Mouse (Mus musculus) bone marrow, adult 2 months (tissue): ENCODE results near the gene H2-K1. TPM values are rescaled to one million over a fixed set of nuclear protein-coding genes. Genes with fewer than 3 reads are reported as not detected.

Source experiments
- H3K27ac ChIP-seq: fragments of 200-500 bp; 2 replicates; pipeline ENCODE4 v1.5.1; 2012; ENCODE audit warnings: low read depth, mild to moderate bottlenecking, control low read depth, inconsistent platforms, low read length; ENCODE audit not compliant: control insufficient read depth, poor library complexity, insufficient read depth
- H3K4me1 ChIP-seq: fragments of 200-500 bp; 2 replicates; pipeline ENCODE4 v1.6.1; 2011; ENCODE audit warnings: low read length; ENCODE audit not compliant: control insufficient read depth, insufficient read depth
- H3K4me3 ChIP-seq: fragments of 200-500 bp; replicated peaks from 2 replicates; pipeline ENCODE3; 2011; ENCODE audit warnings: mild to moderate bottlenecking, low read depth, low read length, control low read depth; ENCODE audit not compliant: control insufficient read depth
- CTCF ChIP-seq: fragments of 200-500 bp; IDR thresholded peaks from 2 replicates; pipeline ENCODE4 v1.5.1; 2011; ENCODE audit warnings: low read length, control low read depth; ENCODE audit not compliant: control insufficient read depth, insufficient read depth
- POLR2A ChIP-seq: fragments of 200-500 bp; IDR thresholded peaks from 2 replicates; pipeline ENCODE4 v1.6.1; 2011; ENCODE audit warnings: low read depth, mild to moderate bottlenecking, control low read depth, low read length, borderline replicate concordance; ENCODE audit not compliant: control insufficient read depth
- WGBS: fragments of 180-500 bp; shearing (Covaris S2); methylation state at CpG from one replicate; pipeline ENCODE4 v1.1.7; 2018; 5-methylcytosine and 5-hydroxymethylcytosine counted together
- polyA plus RNA-seq: library from polyadenylated mRNA; stranded (reverse); fragments of >200 nt; gene quantifications from 2 replicates; pipeline ENCODE4 v1.2.4, GENCODE M21; 2011; ENCODE audit warnings: low replicate concordance; ENCODE audit not compliant: missing spikeins, insufficient read depth, insufficient read length

Gene H2-K1
- polyA plus RNA-seq: 698 and 1,240 TPM in 2 replicates

- H3K27ac ChIP-seq: peak within 1 kb of the TSS; percentile 90
- peak within 1 kb of the TSS; percentile 76 for H3K4me3 ChIP-seq
- under 1% methylated on average over 30 of the region's 30 CpGs for WGBS
- H3K4me1 ChIP-seq: no peaks in the 10 kb centered on the region; the same call in 1 of the 2 replicates
- TF ChIP-seq POLR2A: peak; percentile 100
- 0 out of 2 replicates have a peak, but pooled peaks have one; percentile 1 for TF ChIP-seq CTCF
These were observed at the start of gene H2-K1 for GRCm38 (mm10) chr17:34000150-34000537. H2-K1 (minus strand) TSS chr17:34000347.

- H3K27ac ChIP-seq: peak overlapping the region; percentile 32; the same call in 1 of the 2 replicates
- H3K4me3 ChIP-seq: no peak overlapping the region
- 14% methylated on average over 5 of the region's 5 CpGs for WGBS
- TF ChIP-seq CTCF (no peak), POLR2A (no peak)
- H3K4me1 ChIP-seq: no peaks in the 10 kb centered on the region; the same call in 1 of the 2 replicates
These were observed 47.4 kb upstream of the H2-K1 start for GRCm38 (mm10) chr17:34047404-34048050.

GRCm38 (mm10) chr17:34045941-34046340 is 45.8 kb upstream of the H2-K1 start:
- H3K4me1 ChIP-seq: no peaks in the 10 kb centered on the region; the same call in 1 of the 2 replicates
- no peak overlapping the region for H3K4me3 ChIP-seq
- WGBS: 86% methylated on average over 14 of the region's 14 CpGs
- H3K27ac ChIP-seq: no peak overlapping the region
- TF ChIP-seq CTCF: no peak
- TF ChIP-seq POLR2A: no peak

- Histone ChIP-seq H3K4me3 (no peak overlapping the region), H3K27ac (no peak overlapping the region), H3K4me1 (no peaks in the 10 kb centered on the region)
- no peak for TF ChIP-seq POLR2A
- no peak for TF ChIP-seq CTCF
- WGBS: 28% methylated on average over 17 of the region's 17 CpGs
These were observed 39.7 kb upstream of the H2-K1 start for GRCm38 (mm10) chr17:34039562-34040450.

- TF ChIP-seq POLR2A (no peak), CTCF (no peak)
- Histone ChIP-seq H3K4me1 (no peaks in the 10 kb centered on the region), H3K4me3 (no peak within 1 kb of the TSS), H3K27ac (no peak within 1 kb of the TSS)
- 15% methylated on average over 28 of the region's 28 CpGs for WGBS
These were observed 38.9 kb upstream of the H2-K1 start, which contains the start of gene Col11a2 for GRCm38 (mm10) chr17:34038878-34039561. Col11a2 (plus strand) TSS chr17:34039437.

GRCm38 (mm10) chr17:34038440-34038839 is 38.3 kb upstream of the H2-K1 start:
- WGBS: 36% methylated on average over 20 of the region's 21 CpGs
- no peaks in the 10 kb centered on the region for H3K4me1 ChIP-seq
- H3K4me3 ChIP-seq: no peak overlapping the region
- H3K27ac ChIP-seq: no peak overlapping the region
- TF ChIP-seq CTCF: no peak
- no peak for TF ChIP-seq POLR2A

- H3K4me1 ChIP-seq: peaks cover 2% of the 10 kb centered on the region; the same call in 1 of the 2 replicates
- 90% methylated on average over 7 of the region's 7 CpGs for WGBS
These were observed 37.1 kb upstream of the H2-K1 start for GRCm38 (mm10) chr17:34037241-34037640.

More at GRCm38 (mm10) chr17:34037241-34037640, 37.1 kb upstream of the H2-K1 start:
- Histone ChIP-seq H3K4me3 (no peak overlapping the region), H3K27ac (no peak overlapping the region)
- TF ChIP-seq CTCF (no peak), POLR2A (no peak)
